Mouse (Mus musculus): Measurements from ENCODE around the gene Muc4. TPM values are rescaled to one million over a fixed set of nuclear protein-coding genes. Genes with fewer than 3 reads are reported as not detected.

Gene Muc4
- polyA plus RNA-seq, 1 experiment from 2014 or later, result not detected

DNA sequence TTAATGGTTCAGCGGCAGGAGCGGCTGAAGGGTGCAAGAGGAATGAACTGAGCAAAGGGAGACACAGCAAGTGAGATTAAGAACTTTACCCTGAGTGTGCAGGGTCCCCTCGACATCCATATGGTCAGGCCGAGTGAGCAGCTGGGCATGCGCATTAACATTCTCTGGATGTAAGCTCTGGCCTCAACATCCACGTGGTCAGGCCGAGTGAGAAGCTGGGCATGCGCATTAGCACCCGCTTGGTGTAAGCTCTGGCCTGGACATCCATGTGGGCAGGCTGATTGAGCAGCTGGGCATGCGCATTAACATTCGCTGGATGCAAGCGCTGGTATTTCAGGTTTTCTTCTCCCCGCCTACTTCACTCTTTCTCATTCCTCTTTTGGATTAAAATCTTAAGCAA, 49.2 kb downstream of the Muc4 start:
- no peaks in the 10 kb centered on the region for H3K9me3 ChIP-seq (ENCODE audit: control insufficient read depth, low read length)
- WGBS, result 56% methylated on average over 13 of the region's 13 CpGs
- no peaks in the 10 kb centered on the region for H3K36me3 ChIP-seq (ENCODE audit: control insufficient read depth, insufficient read depth, low read length)
- no peak overlapping the region for H3K27ac ChIP-seq (ENCODE audit: low read depth, low read length)
- H3K4me1 ChIP-seq (ENCODE audit: control insufficient read depth, insufficient read depth, low read depth, low read length), result no peaks in the 10 kb centered on the region
- H3K4me2 ChIP-seq (ENCODE audit: low read length), result no peak overlapping the region
- no peaks in the 10 kb centered on the region for H3K27me3 ChIP-seq (replicated peaks; ENCODE audit: control insufficient read depth, insufficient read depth, low read length)
- ATAC-seq, result peak; percentile 86
- no peak overlapping the region for H3K4me3 ChIP-seq (ENCODE audit: low read length)
- H3K9ac ChIP-seq (ENCODE audit: low read depth, low read length), result no peak overlapping the region

DNA sequence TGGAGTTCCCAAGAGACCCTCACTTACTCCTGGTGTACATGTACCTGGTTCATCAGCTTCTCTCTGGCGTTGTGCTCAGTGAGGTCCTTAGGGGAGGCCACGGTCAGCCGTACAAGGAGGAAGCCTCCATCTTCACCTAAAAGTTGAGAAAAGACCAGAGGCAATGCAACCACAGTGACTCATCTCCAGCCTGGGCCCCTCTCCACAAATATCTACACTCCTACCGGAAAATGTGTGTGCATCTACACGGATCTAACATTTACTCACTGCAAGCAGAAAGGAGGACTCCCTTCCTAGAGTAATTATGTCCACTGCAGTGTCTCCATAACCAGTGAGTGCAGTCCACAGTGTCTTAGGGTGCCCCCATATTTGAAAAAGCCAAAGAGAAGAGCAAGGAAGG, 54.4 kb downstream of the Muc4 start:
- Histone ChIP-seq H3K36me3 (ENCODE audit: control insufficient read depth, insufficient read depth, low read length) (no peaks in the 10 kb centered on the region), H3K4me3 (ENCODE audit: low read length) (no peak overlapping the region), H3K27me3 (replicated peaks; ENCODE audit: control insufficient read depth, insufficient read depth, low read length) (no peaks in the 10 kb centered on the region), H3K9me3 (ENCODE audit: control insufficient read depth, low read length) (no peaks in the 10 kb centered on the region), H3K27ac (ENCODE audit: low read depth, low read length) (no peak overlapping the region), H3K9ac (ENCODE audit: low read depth, low read length) (no peak overlapping the region), H3K4me1 (ENCODE audit: control insufficient read depth, insufficient read depth, low read depth, low read length) (no peaks in the 10 kb centered on the region), H3K4me2 (ENCODE audit: low read length) (no peak overlapping the region)
- 99% methylated on average over 5 of the region's 5 CpGs for WGBS
- ATAC-seq, result no peak

DNA sequence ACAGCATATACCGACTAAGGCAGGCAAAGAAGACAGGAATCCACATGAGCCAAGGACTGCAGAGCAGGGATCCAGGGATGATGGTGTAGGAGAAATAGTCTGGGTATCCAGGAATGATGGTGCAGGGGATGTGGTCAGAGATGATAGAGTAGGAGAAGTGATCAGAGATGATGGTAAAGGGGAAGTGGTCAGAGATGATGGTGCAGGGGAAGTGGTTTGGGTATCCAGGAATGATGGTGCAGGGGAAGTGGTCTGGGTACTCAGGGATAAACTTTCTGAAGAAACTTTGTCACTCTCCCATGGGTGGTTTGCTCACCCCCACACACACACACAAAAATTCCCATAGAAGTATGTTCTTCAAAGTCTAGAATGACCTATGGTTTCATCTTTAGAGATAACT, 59.5 kb downstream of the Muc4 start:
- Histone ChIP-seq H3K4me2 (ENCODE audit: low read length) (no peak overlapping the region), H3K9ac (ENCODE audit: low read depth, low read length) (no peak overlapping the region), H3K36me3 (ENCODE audit: control insufficient read depth, insufficient read depth, low read length) (no peaks in the 10 kb centered on the region), H3K27ac (ENCODE audit: low read depth, low read length) (no peak overlapping the region), H3K9me3 (ENCODE audit: control insufficient read depth, low read length) (no peaks in the 10 kb centered on the region), H3K4me3 (ENCODE audit: low read length) (no peak overlapping the region), H3K4me1 (ENCODE audit: control insufficient read depth, insufficient read depth, low read depth, low read length) (no peaks in the 10 kb centered on the region), H3K27me3 (replicated peaks; ENCODE audit: control insufficient read depth, insufficient read depth, low read length) (no peaks in the 10 kb centered on the region)
- ATAC-seq, result no peak
- WGBS, result 88% methylated on average over 1 of the region's 1 CpGs

DNA sequence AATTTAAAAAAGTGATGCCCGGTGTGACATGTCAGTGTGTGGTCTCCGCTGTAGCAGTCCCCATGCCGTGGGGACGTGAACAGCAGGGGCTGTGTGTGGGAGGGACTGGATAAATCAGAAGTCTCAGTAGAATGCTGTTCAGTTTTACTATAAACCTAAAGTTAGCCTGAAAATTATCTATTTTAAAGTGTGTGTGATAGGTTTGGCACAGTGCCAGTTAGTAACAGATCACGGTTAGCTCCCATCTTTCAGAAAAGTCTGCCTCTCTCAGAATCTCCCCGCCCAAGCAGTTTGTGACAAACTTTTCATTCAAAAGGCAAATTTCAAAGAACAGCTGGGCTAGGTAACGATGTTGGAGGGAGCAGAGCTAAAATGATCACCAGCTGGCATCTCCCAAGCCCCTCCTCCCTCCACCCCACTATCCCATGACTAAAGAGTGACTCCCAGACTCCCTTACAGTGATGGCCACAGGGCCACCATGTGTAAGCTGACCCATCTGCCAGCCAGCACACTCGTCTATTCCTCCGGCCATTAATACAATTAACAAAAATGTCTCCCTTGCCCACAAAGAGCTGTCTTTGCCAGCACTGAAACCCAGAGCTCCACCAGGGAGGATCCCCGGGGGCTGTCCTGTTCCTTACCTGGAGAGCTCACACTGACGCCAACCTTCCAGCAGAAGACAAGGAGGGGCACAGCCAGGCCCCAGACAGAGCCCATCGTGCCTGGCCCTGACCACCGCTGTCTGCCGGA, 61.2 kb downstream of the Muc4 start:
- WGBS, result 63% methylated on average over 14 of the region's 14 CpGs
- no peak overlapping the region for H3K4me3 ChIP-seq (ENCODE audit: low read length)
- H3K27me3 ChIP-seq (replicated peaks; ENCODE audit: control insufficient read depth, insufficient read depth, low read length), result no peaks in the 10 kb centered on the region
- no peak overlapping the region for H3K9ac ChIP-seq (ENCODE audit: low read depth, low read length)
- H3K4me2 ChIP-seq (ENCODE audit: low read length), result no peak overlapping the region
- no peaks in the 10 kb centered on the region for H3K36me3 ChIP-seq (ENCODE audit: control insufficient read depth, insufficient read depth, low read length)
- H3K4me1 ChIP-seq (ENCODE audit: control insufficient read depth, insufficient read depth, low read depth, low read length), result no peaks in the 10 kb centered on the region
- no peaks in the 10 kb centered on the region for H3K9me3 ChIP-seq (ENCODE audit: control insufficient read depth, low read length)
- H3K27ac ChIP-seq (ENCODE audit: low read depth, low read length), result no peak overlapping the region
- no peak for ATAC-seq

DNA sequence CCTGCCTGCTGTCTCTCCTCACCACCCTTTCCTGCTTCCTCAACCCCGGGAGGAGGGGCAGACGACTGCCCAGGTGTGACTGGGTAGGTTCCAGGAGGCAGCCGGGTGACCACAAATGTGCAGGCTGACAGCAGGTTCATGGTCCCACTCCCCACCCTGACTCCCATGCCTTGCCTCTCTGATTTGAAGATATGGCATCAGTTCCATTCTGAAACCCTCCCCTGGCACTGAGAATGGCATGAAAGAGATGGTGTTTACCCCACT, 61.7 kb downstream of the Muc4 start, which contains the start of gene Muc20:
Gene Muc20, minus strand, starts transcription at position 10 of the 264 bp plus-strand sequence.
- Histone ChIP-seq H3K4me2 (ENCODE audit: low read length) (no peak within 1 kb of the TSS), H3K36me3 (ENCODE audit: control insufficient read depth, insufficient read depth, low read length) (no peaks in the 10 kb centered on the region), H3K27ac (ENCODE audit: low read depth, low read length) (no peak within 1 kb of the TSS), H3K9me3 (ENCODE audit: control insufficient read depth, low read length) (no peaks in the 10 kb centered on the region), H3K4me1 (ENCODE audit: control insufficient read depth, insufficient read depth, low read depth, low read length) (no peaks in the 10 kb centered on the region), H3K9ac (ENCODE audit: low read depth, low read length) (no peak within 1 kb of the TSS), H3K27me3 (replicated peaks; ENCODE audit: control insufficient read depth, insufficient read depth, low read length) (no peaks in the 10 kb centered on the region), H3K4me3 (ENCODE audit: low read length) (no peak within 1 kb of the TSS)
- WGBS, result 83% methylated on average over 3 of the region's 3 CpGs
- ATAC-seq, result no peak

DNA sequence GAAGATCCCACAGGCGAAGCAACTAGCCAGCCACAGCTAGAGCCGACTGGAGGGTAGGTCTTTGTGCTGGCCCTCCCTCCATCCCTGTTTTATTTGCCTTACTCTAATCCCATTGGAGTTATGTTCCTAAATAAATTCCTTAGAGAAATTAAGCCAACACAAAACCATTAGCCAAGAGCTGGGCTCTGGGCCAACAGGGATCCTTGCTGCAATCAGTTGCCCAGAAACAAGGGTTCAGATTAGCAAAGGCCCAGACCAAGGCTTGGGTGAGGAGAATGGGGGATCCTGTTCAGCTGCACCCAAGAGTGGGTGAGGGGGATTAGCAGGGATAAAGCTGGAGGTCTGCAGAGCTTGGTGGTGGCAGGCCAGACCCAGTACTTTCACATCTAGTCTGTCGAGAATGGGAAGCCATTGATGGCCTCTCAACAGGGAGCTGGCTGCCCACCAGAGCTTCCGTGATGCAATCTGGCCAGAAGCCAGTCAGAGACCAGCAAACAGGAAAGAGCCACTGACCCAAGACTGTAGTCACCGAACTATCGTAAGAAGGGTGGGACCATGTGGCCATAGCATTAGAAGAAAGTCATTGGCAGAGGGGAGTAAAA, 67.7 kb downstream of the Muc4 start:
- no peak overlapping the region for H3K4me3 ChIP-seq (ENCODE audit: low read length)
- no peaks in the 10 kb centered on the region for H3K36me3 ChIP-seq (ENCODE audit: control insufficient read depth, insufficient read depth, low read length)
- H3K4me1 ChIP-seq (ENCODE audit: control insufficient read depth, insufficient read depth, low read depth, low read length), result peaks cover 5% of the 10 kb centered on the region
- peak; percentile 91 for ATAC-seq
- 0 out of 2 replicates have a peak overlapping the region, but pooled peaks have one; percentile 20 for H3K27ac ChIP-seq (ENCODE audit: low read depth, low read length)
- no peaks in the 10 kb centered on the region for H3K9me3 ChIP-seq (ENCODE audit: control insufficient read depth, low read length)
- 42% methylated on average over 6 of the region's 6 CpGs for WGBS
- H3K9ac ChIP-seq (ENCODE audit: low read depth, low read length), result no peak overlapping the region
- no peak overlapping the region for H3K4me2 ChIP-seq (ENCODE audit: low read length)
- no peaks in the 10 kb centered on the region for H3K27me3 ChIP-seq (replicated peaks; ENCODE audit: control insufficient read depth, insufficient read depth, low read length)

DNA sequence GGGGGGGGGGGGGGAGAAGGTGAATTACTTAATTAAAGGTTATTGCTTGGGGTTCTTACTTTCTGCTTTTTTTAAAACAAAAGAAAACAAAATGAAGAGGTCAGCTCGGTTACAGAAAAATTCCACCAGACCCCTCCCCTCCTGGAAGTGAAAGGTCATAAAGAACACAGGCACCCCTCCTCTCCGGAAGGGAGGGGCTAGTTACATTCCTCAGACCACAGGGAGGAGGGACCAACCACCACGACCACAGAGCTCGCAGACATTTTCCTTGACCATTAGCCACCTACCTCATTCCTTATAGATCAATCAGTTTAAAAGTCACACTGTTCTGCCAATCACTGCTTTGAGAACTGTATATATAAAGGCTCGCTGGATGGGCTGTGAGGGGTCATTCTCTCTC, 68.2 kb downstream of the Muc4 start:
- H3K9me3 ChIP-seq (ENCODE audit: control insufficient read depth, low read length), result no peaks in the 10 kb centered on the region
- WGBS, result 63% methylated on average over 5 of the region's 5 CpGs
- no peak overlapping the region for H3K4me3 ChIP-seq (ENCODE audit: low read length)
- H3K4me2 ChIP-seq (ENCODE audit: low read length), result no peak overlapping the region
- H3K36me3 ChIP-seq (ENCODE audit: control insufficient read depth, insufficient read depth, low read length), result no peaks in the 10 kb centered on the region
- H3K27me3 ChIP-seq (replicated peaks; ENCODE audit: control insufficient read depth, insufficient read depth, low read length), result no peaks in the 10 kb centered on the region
- H3K4me1 ChIP-seq (ENCODE audit: control insufficient read depth, insufficient read depth, low read depth, low read length), result peaks cover 5% of the 10 kb centered on the region
- no peak overlapping the region for H3K9ac ChIP-seq (ENCODE audit: low read depth, low read length)
- ATAC-seq, result no peak
- H3K27ac ChIP-seq (ENCODE audit: low read depth, low read length), result no peak overlapping the region

DNA sequence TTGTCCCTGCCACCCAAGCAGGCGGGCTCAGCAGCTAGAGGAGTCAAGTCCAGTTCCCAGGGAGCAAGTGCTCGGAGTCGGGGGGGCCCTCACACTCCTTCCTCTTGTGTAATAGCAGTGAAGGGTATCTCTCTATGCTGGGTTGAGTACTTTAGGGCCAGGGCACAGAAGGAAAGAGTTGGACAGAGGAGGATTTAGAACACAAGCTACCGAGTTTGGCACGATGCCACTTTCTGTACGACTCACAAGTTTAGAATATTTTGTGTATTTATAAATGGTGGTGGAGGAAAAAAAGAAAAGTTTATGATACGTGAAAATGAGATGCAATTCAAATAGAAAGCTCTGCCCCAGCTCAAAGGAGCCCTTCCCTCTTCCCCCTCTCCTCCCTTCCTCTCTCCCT, 69.5 kb downstream of the Muc4 start:
- H3K9ac ChIP-seq (ENCODE audit: low read depth, low read length), result no peak overlapping the region
- WGBS, result 86% methylated on average over 7 of the region's 7 CpGs
- ATAC-seq, result no peak
- H3K4me1 ChIP-seq (ENCODE audit: control insufficient read depth, insufficient read depth, low read depth, low read length), result peaks cover 5% of the 10 kb centered on the region
- no peak overlapping the region for H3K4me3 ChIP-seq (ENCODE audit: low read length)
- no peak overlapping the region for H3K27ac ChIP-seq (ENCODE audit: low read depth, low read length)
- no peaks in the 10 kb centered on the region for H3K9me3 ChIP-seq (ENCODE audit: control insufficient read depth, low read length)
- no peaks in the 10 kb centered on the region for H3K27me3 ChIP-seq (replicated peaks; ENCODE audit: control insufficient read depth, insufficient read depth, low read length)
- H3K4me2 ChIP-seq (ENCODE audit: low read length), result no peak overlapping the region
- H3K36me3 ChIP-seq (ENCODE audit: control insufficient read depth, insufficient read depth, low read length), result no peaks in the 10 kb centered on the region

DNA sequence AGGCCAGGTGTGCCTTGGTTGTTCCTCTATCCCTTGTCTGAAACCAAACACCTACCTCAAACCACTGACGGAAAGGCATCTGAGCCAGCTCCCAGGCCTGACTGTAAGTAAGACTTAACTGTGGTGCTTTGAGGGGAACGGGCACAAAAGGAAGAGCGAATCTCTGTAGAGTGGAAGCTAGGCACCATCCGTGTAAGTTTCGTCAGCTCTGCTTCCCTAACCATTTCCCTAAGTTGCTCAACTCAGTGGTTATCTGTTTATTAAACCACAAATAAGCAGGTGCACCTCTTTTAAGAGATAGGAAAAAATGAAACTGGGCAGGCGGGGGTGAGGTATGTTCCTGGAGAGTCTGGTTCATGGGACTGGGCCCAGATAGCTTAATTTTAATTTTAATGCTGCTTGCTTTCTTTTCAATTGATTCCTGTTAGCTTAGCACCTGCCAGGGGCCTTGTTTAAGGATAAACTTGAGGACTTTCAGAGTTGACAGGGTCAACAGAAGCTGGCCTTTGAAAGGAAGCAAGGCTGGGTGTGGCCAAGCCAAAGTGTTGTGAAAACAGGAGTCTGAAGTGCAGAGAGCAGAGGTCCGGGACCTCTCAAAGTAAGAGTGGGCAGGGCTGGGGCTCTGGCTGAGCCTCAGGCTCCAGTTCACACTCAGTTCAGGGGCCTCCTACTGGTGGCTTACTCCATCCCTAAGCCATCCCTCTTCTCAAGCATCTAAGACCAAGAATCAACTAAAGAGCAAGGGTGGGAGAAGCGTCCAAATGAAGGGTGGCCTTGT, 71.9 kb downstream of the Muc4 start:
- H3K27ac ChIP-seq (ENCODE audit: low read depth, low read length), result no peak overlapping the region
- H3K9ac ChIP-seq (ENCODE audit: low read depth, low read length), result no peak overlapping the region
- WGBS, result 61% methylated on average over 8 of the region's 8 CpGs
- H3K4me3 ChIP-seq (ENCODE audit: low read length), result no peak overlapping the region
- H3K4me1 ChIP-seq (ENCODE audit: control insufficient read depth, insufficient read depth, low read depth, low read length), result peaks cover 5% of the 10 kb centered on the region
- no peaks in the 10 kb centered on the region for H3K9me3 ChIP-seq (ENCODE audit: control insufficient read depth, low read length)
- no peak for ATAC-seq
- H3K4me2 ChIP-seq (ENCODE audit: low read length), result no peak overlapping the region
- H3K27me3 ChIP-seq (replicated peaks; ENCODE audit: control insufficient read depth, insufficient read depth, low read length), result no peaks in the 10 kb centered on the region
- no peaks in the 10 kb centered on the region for H3K36me3 ChIP-seq (ENCODE audit: control insufficient read depth, insufficient read depth, low read length)

Data from hindbrain, embryonic 16.5 days (tissue).